ENCODE assay signal across 8 mouse cellular contexts in genomic region chr12:30890067-30890466, GRCm38 (mm10). TPM values are rescaled to one million over a fixed set of nuclear protein-coding genes. Genes with fewer than 3 reads are reported as not detected.
DNase-seq lines count a peak whose midpoint lies in the region; ATAC-seq and TF ChIP-seq lines count a peak whose summit lies in the region.

No protein-coding gene starts in this region.

- H3K27me3 ChIP-seq in kidney, postnatal 0 days (ENCODE audit: insufficient read depth, low read length) = peaks cover 10% of the 10 kb centered on the region
- peaks cover 3% of the 10 kb centered on the region for H3K27me3 ChIP-seq in liver, adult 2 months (ENCODE audit: control insufficient read depth, insufficient read depth, low read length)

- H3K27ac ChIP-seq in kidney, postnatal 0 days = no peak overlapping the region
- no peak overlapping the region for H3K27ac ChIP-seq in liver, adult 2 months (replicated peaks; ENCODE audit: insufficient read depth, low read depth, low read length)

- ATAC-seq in kidney, postnatal 0 days (replicated peaks; ENCODE audit: low FRiP score, low read depth) = peak; percentile 57; the same call in 1 of the 2 replicates

- TF ChIP-seq CTCF in kidney, postnatal 0 days (IDR thresholded peaks at IDR 0.05; ENCODE audit: low read depth) = peak; percentile 96
- TF ChIP-seq CTCF in liver, adult 2 months (IDR thresholded peaks at IDR 0.05; ENCODE audit: low read depth, low read length) = peak; percentile 53

- WGBS in kidney, postnatal 0 days = 35% methylated on average over 5 of the region's 5 CpGs
- 37% methylated on average over 5 of the region's 5 CpGs for WGBS in liver, adult 2 months

- H3K4me2 ChIP-seq in kidney, postnatal 0 days (ENCODE audit: low read length) = no peak overlapping the region

- H3K36me3 ChIP-seq in kidney, postnatal 0 days (ENCODE audit: insufficient read depth, low read length) = 0 out of 2 replicates have a peak, but pooled peaks cover 2% of the 10 kb centered on the region
- H3K36me3 ChIP-seq in liver, adult 2 months (ENCODE audit: control insufficient read depth, insufficient read depth, low read length) = peaks cover 4% of the 10 kb centered on the region

- no peak for TF ChIP-seq POLR2A in liver, adult 2 months (IDR thresholded peaks at IDR 0.05; ENCODE audit: extremely low read depth, insufficient read depth, low read length)

- no peaks in the 10 kb centered on the region for H3K9me3 ChIP-seq in kidney, postnatal 0 days (replicated peaks; ENCODE audit: low read length)

- H3K4me3 ChIP-seq in kidney, postnatal 0 days (replicated peaks; ENCODE audit: low read depth, low read length) = no peak overlapping the region
- no peak overlapping the region for H3K4me3 ChIP-seq in liver, adult 2 months (ENCODE audit: insufficient read depth, low read depth, low read length)

- peak; percentile 68 for DNase-seq in CD4-positive, CD25-positive, alpha-beta regulatory T cell, adult 2 months (ENCODE audit: low read depth, low spot score)
- DNase-seq in Muller cell, postnatal 12 days (ENCODE audit: inconsistent ontology term) = peak; percentile 45
- DNase-seq in cerebellum, postnatal 36 days = peak; percentile 47 to 72
- DNase-seq in gastrocnemius, postnatal 10 days = peak; percentile 53
- peak; percentile 88 for DNase-seq in kidney, postnatal 0 days (ENCODE audit: low spot score)
- DNase-seq in liver, adult 2 months (ENCODE audit: extremely low read depth, low read depth, low spot score) = peak; percentile 51
- DNase-seq in naive thymus-derived CD4-positive, alpha-beta T cell, adult 2 months (ENCODE audit: low read depth) = peak; percentile 35
- no peak for DNase-seq in T-cell, adult 2 months (ENCODE audit: low spot score)

- H3K4me1 ChIP-seq in kidney, postnatal 0 days (replicated peaks; ENCODE audit: insufficient read depth, low read length) = no peaks in the 10 kb centered on the region
- no peaks in the 10 kb centered on the region; the same call in 1 of the 2 replicates for H3K4me1 ChIP-seq in liver, adult 2 months (ENCODE audit: control insufficient read depth, insufficient read depth, low read length)

- no peak overlapping the region for H3K9ac ChIP-seq in kidney, postnatal 0 days (ENCODE audit: low read depth, low read length)
- H3K9ac ChIP-seq in liver, adult 2 months (ENCODE audit: low read depth, low read length) = no peak overlapping the region

- no peaks in the 10 kb centered on the region for H3K79me2 ChIP-seq in liver, adult 2 months (ENCODE audit: control insufficient read depth, insufficient read depth, low read length)

RNA-seq across cellular contexts. Expression of gene Alkal2, which starts 5.9 kb away (rescaled TPM):
- under 1 TPM; 0.63 to 0.87 TPM for total RNA-seq in gastrocnemius, postnatal 10 days (2021)
- 0.43 and 0.58 TPM in 2 replicates for polyA plus RNA-seq in kidney, postnatal 0 days (2015; fragmentation: Nextera tagmentation; extraction: Ambion mirVana)
- total RNA-seq in liver, adult 2 months (2014; rRNA removed) = not detected in 2 replicates
- not detected in 2 replicates for polyA plus RNA-seq in liver, adult 2 months (2012; rRNA removed)

RNA-seq across cellular contexts. Expression of gene Acp1, which starts 21.3 kb away (rescaled TPM):
- total RNA-seq in gastrocnemius, postnatal 10 days (2021) = 10 to 100 TPM; 41.4 to 49.6 TPM
- 153 and 155 TPM in 2 replicates for polyA plus RNA-seq in kidney, postnatal 0 days (2015; fragmentation: Nextera tagmentation; extraction: Ambion mirVana)
- total RNA-seq in liver, adult 2 months (2014; rRNA removed) = 64.8 and 75.0 TPM in 2 replicates
- polyA plus RNA-seq in liver, adult 2 months (2012; rRNA removed) = 8.2 and 9.3 TPM in 2 replicates

RNA-seq across cellular contexts. Expression of gene Sh3yl1, which starts 21.4 kb away (rescaled TPM):
- total RNA-seq in gastrocnemius, postnatal 10 days (2021) = 1 to 10 TPM; 1.9 to 2.7 TPM
- 46.1 and 49.5 TPM in 2 replicates for polyA plus RNA-seq in kidney, postnatal 0 days (2015; fragmentation: Nextera tagmentation; extraction: Ambion mirVana)
- 4.2 TPM in 2 replicates for total RNA-seq in liver, adult 2 months (2014; rRNA removed)
- 4.1 and 5.2 TPM in 2 replicates for polyA plus RNA-seq in liver, adult 2 months (2012; rRNA removed)
